Mouse (Mus musculus) left cerebral cortex, postnatal 25 days (tissue): ENCODE results near the gene Hs6st1. TPM values are rescaled to one million over a fixed set of nuclear protein-coding genes. Genes with fewer than 3 reads are reported as not detected.
"Not testable (repeated sequence)": the region's sequence is repeated elsewhere in the genome, so short reads cannot be mapped to it uniquely, and the experiment has no call there.

Experiments
- DNase-seq, 2 experiments: peaks; one replicate each; pipeline ENCODE4 v3.0.0; 2022; ENCODE audit warnings: low spot score in 2 of 2, mixed read lengths in 1 of 2
- intact Hi-C: fragments of 180-260 bp; cut with DNase I; formaldehyde crosslinking; loops from one replicate; pipeline ENCODE4 v1.15.1; 2025
- total RNA-seq, 2 experiments: library from RNA; stranded (reverse); gene quantifications; 2 replicates each; pipeline ENCODE4 v1.2.3; 2021

Hs6st1 gene
- total RNA-seq: 10 to 100 TPM; 57.7 to 57.9 TPM

DNA sequence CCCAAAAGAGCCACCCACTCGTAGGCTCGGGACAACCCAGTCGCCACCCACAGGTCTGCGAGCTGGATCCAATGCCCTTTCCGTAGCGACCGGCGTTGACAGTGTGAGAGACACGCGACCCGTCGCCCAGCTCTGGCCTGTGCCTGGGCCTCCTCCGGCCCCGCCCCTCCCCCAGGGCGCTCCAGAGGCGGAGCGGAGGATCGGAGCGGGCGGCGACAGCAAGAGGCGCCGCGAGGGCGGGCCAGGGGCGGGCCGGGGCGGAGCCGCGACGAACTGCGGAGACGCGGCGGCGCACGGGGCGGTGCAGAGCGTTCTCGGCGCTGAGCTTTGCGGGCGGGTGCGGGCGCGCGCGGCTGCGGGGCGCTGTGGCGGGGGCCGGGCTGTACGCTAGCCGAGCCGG, at the start of gene Hs6st1:
Hs6st1 (plus strand) TSS at position 325 of the 400 bp plus-strand sequence.
- peak; percentile 93 to 94 for DNase-seq
- intact Hi-C loops: loop anchor here (1.0 to 10.0 kb wide), 4 partner anchors 67 to 309 kb away; no protein-coding TSS in a partner anchor

DNA sequence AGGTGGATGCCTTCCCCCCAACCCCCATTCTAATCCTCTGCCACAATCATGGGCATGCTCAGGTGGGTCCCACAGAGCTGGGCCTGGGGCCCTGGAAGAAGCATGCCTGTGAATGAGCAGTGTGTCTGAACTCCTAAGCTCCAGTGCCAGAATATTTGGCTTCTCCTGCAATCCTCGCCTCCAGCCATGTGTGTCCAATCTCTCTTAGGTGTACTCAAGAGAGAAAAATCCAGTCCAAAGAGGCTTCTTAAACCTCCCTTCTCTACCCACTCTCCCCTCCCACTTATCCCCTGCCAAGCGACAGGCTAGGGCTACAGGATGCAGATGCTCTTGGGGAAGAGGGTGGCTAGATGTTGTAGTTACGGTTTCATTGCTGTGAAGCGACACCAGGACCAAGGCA, 49.6 kb upstream of the Hs6st1 start:
- intact Hi-C loops: no loop called here

DNA sequence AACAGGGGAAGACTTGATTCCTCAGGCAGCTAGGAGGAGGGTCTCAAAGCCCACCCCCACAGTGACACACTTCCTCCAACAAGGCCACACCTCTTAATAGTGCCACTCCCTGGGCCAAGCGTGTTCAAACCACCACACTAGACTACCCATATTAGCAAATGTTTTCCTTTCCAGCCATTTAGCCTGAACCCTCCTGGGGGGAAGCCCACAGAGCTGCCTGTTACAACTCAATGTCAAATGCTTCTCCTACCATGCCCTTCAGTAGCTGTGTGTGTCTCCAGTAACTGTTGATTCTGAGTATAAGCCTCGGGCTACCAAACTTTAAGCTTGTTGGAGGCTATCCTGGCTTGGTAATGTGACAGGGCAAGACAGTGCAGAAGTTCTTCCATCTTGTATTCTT, 49.0 kb upstream of the Hs6st1 start:
- DNase-seq: no peak
- intact Hi-C loops: no loop called here

More for the DNA sequence above, 49.6 kb upstream of the Hs6st1 start:
- DNase-seq: peak in 1 of 2 experiments; percentile 11

DNA sequence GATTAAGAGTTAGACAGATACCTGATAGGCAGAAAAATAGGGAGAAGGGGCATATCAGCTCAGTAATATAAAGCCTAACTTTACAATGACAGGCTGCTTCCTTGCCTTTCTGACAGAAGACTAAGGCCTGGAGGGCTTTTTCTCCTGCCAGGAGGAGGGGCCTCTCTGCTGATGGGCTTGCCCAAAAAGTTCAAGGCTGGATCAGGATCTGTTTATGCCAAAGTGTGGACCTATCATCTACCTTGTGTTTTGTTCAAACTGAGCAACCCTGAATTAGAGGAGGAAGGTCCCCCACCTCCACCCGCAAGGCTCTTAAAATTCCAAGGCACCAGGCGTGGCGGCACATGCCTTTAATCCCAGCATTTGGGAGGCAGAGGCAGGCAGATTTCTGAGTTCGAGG, 47.9 kb upstream of the Hs6st1 start:
- intact Hi-C loops: no loop called here
- no peak for DNase-seq

DNA sequence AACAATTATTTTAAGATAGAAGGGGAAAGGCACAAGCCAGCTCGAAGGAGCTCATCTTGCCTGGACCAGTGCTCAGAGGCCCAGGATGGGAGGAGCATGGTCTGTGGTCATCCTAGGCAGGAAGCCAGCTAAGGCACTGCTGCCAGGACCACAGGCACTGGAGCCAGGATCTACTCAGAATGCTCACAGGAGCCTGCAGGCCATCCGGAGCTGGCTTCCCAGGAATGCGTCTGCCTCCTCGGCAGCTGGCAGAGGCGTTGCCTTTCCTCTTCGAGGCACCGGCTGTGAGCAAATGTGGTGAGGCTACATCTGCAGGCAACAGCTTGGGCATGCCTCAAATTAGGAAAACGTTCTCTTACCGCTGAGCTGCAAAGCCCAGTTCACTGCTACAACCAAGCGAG, 37.8 kb upstream of the Hs6st1 start:
- intact Hi-C loops: no loop called here
- DNase-seq: peak; percentile 52 to 85

DNA sequence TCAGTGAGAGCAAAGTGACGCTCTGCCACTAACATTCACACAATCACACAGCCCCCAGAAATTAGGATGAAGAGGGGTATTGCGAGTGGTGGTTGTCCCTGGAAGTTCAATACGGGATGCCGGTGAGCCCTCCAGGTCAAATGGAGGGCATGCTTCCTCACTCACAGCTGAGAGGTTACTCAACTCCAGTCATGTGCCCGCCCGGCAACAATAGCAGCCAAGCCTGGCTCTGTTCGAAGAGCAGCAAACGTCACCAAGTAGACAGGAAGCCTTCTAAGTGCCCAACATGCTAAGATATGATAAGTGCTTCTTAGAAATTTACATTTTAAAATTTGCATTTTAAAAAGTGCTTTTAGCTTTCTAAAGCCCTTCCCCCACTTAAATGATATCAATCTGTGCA, 29.4 kb upstream of the Hs6st1 start:
- intact Hi-C loops: no loop called here
- no peak for DNase-seq

DNA sequence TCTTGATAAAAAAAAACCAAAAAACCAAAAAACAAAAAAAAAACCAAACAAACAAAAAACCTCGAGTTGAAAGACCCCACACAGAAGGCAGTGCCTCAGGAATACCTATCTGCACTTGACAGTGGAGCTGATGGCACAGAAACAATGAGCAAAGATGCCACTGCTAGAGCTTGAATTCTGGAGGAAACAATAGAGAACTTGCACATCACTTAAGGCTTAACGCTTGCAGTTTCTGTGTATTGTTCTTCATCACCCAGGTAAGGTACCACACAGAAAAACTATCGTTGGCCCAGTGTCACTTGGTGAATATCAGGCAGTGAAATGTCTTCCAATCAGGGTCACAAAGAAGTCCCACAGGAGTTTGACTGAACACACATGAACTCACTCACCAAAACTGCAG, 26.1 kb upstream of the Hs6st1 start:
- no peak for DNase-seq
- intact Hi-C loops: no loop called here

DNA sequence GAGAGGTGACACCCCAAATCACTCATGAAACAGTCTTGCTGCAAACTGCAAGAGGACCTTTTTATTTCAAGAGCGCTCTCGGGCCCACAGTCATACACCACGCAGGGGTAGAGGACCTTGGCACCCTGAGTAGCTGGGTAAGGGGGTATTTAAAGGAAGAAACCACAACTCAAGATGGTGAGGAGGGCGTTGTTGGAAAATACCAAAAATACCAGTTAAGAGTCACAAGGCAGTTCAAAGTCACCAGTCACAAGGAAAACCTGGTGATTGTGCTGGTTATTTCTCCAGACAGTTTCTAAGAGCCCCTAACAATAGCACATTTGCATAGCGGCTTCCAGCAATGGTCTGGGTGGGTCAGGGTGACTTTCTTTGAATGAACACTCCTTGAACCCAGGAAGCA, 24.4 kb upstream of the Hs6st1 start:
- intact Hi-C loops: not testable (repeated sequence)

DNA sequence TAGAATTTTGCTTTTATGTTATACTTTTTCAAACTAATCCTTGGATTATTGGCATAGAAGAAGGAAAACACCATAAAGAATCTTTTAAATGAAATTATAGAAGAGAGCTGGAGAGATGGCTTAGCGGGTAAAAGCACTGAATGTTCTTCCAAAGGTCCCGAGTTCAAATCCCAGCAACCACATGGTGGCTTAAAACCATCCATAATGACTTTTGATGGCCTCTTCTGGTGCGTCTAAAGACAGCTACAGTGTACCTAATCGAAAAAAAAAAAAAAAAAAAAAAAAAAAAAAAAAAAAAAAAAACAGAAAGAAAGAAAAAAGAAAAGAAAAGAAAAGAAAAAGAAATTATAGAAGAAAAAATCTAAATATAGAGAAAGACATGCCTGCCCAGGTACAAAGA, 23.9 kb upstream of the Hs6st1 start:
- DNase-seq: no peak

More for the DNA sequence above, 24.4 kb upstream of the Hs6st1 start:
- DNase-seq: not testable (repeated sequence)

DNA sequence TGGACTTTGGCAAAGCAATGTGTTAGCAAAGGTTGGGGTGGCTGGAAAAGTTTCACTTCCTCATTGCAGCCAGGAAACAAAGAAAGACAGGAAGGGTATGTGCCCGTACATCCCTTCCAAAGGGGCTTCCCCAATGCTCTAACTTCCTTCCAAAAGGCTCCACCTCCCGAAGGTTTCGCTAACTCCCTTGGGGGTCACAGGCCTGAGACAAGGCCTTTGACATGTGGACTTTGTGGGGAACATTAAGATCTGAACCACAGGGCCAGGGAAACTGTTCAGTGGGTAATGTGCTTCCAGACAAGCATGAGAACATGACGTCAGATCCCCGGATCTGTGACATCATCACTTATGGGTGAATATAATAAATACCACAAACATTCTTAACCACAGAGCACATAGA, 15.5 kb upstream of the Hs6st1 start:
- intact Hi-C loops: no loop called here
- no peak for DNase-seq

More for the DNA sequence above, 23.9 kb upstream of the Hs6st1 start:
- intact Hi-C loops: no loop called here

DNA sequence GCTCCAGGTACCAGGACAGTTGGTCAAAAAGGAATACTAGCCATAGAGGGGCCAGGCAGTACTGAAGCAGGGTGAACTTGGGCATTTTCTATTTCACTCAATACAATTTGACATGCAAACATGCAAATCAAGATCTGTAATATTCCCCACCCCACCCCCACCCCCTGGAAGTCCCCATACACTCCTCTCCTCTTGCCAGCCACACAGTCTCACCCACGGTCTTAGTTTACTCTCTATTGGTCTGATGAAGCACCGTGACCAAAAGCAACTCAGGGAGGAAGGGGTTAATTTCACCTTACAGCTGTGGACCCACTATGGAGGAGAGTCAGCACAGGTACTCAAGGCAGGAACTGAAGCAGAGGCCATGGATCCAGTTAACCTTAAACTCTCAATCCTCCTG, 14.6 kb upstream of the Hs6st1 start:
- intact Hi-C loops: no loop called here

DNA sequence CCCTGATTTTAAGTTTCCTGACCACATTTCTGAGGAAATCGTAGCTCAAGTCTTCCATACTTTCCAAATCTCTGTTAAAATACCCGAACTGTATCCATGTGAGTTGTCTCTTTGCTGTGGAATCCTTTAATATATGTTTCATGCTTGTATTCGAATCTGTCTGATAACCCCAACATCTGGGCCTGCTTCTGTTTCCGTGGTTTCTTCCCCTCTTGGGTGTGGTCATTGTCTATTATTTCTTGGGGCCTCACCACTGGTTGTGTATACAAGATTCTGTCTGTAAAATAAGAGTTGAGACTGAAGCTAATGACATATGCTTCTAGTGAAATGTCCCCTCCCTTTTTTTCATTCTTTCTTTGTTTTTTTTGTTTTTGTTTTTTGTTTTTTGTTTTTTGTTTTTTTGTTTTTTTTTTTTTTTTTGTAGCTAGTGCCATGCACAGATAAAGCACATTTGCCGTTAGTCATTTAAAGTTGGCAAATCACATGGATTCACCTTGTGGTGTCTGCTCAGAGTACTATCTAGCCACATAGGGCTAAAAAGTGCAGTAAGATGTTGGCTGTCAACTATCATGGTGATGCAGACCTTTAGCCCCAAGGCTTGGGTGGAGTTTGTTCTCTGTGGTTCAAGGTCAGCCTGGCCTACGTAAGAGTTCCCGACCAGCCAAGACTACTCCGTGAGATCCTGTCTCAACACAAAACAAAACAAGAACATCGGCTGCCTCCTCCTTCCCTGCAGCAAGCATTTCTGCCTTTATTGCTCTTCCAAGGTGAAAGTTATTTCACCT, 13.8 kb upstream of the Hs6st1 start:
- intact Hi-C loops: no loop called here
- no peak for DNase-seq

More for the DNA sequence above, 14.6 kb upstream of the Hs6st1 start:
- DNase-seq: no peak

DNA sequence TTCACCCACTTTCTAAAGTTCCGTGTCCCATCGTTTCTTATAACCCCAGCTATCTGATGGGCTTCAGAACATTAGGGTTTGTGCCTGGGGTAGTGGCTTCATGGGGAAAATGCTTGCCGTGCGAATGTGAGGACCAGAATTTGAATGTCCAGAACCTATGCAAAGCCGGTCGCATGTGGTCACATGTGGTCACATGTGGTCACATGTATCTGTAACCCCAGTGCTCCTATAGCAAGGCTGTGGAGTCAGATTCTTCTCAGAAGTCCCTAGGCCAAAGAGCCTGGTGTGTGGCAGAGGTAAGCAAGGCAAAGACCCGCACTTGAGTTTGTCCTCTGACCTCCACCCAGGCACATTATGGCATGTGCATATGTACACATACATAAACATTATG, 13.2 kb upstream of the Hs6st1 start:
- no peak for DNase-seq
- intact Hi-C loops: no loop called here

DNA sequence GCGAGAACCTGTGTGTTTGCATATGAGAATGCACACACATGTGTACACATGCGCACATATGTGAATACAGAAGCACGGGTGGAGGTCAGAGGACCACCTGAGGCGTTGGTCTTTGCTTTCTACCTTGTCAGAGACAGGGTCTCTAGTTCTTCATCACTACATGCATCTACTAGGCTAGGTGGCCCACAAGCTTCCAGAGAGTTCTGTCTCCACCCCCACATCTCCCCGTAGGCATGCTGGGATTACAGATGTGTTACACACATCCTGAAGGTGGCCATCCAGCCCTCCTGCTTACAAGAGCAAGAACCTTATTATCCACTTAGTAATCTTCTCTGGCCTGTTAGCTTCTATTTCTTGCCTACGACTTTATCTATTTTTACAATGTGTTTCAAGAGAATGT, 8.8 kb upstream of the Hs6st1 start:
- no peak for DNase-seq
- intact Hi-C loops: no loop called here

DNA sequence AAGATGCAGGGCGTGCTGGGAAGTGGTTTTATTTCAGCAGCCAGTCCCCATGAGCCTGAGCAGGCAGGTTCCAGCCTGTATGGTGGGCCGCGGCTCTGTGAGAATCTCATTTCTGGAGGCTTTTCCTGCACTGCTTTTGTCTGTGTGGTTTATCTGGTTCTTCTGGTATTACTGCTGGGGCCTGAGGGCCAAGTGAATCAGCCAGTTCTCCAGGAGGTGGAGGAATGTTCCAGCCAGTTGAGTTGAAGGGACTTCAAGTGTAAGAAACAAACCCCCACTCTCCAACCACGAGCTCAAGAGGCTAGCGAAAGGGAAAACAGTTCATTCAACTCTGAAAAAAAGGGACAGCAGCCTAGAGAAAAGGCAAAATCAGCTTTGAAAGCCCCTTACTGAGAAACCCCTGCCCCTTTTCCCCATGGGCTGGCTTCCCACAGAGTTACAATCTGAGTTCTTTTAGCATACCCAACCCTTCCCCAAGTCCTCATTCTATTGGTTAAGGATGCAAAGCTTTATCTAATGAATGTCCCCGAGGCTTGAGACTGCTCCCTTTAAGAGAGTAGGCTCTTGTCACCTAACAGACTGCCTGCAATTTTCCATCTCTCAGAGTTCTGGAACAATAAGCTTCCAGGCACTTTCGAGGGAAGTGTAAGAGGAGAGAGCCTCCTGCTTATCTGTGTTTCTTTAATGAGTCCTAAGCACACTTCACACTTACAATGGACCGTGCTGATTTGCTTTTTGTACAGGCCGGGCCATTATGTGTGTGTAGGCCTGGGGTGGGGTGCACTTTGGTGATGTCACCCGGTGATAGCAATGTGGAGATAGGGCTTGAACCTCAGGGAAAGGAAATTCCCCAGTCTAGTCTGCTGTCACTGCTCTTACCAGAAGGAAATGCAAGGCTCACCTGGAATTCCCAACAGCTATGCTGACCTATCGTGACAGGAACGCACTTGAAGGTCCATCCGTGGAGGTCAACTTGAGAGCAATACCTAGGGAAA, 7.9 kb upstream of the Hs6st1 start:
- intact Hi-C loops: loop anchor here (10.0 kb wide), 1 partner anchor 195 kb away; no protein-coding TSS in a partner anchor
- DNase-seq: no peak

DNA sequence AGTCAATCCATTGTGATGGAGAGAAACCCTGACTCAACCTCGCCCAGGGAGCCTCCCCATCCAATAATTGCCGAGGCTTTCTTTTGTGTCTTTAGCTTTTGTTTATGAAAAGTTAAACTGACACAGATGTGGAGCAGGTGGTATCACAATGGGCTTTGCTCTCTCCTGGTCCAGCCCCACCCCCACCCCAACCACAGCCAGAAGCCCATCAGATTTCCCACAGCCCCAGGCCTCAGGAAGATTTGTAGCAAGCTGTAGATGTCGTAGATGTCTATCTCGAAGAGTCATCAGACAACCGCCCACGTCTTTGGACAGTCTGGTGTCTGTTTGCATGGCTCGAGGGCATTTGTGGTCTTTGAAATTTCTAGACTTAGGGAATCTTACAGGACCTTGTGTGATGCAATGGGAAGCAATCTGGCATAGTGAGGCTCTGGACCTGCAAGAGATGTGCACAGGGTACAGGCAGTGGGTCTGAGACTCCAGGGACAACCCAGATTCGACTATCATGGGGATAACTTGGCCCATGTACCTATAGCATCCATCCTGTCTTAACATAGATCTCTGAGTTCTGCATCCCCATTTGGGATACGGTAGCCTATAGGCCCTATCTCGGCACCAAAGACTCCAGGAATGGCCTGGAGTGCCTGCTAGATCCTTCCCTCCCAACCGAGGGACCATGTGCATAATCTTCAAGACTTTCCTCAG, 6.8 kb upstream of the Hs6st1 start:
- intact Hi-C loops: loop anchor here (10.0 kb wide), 1 partner anchor 193 kb away; no protein-coding TSS in a partner anchor
- no peak for DNase-seq

DNA sequence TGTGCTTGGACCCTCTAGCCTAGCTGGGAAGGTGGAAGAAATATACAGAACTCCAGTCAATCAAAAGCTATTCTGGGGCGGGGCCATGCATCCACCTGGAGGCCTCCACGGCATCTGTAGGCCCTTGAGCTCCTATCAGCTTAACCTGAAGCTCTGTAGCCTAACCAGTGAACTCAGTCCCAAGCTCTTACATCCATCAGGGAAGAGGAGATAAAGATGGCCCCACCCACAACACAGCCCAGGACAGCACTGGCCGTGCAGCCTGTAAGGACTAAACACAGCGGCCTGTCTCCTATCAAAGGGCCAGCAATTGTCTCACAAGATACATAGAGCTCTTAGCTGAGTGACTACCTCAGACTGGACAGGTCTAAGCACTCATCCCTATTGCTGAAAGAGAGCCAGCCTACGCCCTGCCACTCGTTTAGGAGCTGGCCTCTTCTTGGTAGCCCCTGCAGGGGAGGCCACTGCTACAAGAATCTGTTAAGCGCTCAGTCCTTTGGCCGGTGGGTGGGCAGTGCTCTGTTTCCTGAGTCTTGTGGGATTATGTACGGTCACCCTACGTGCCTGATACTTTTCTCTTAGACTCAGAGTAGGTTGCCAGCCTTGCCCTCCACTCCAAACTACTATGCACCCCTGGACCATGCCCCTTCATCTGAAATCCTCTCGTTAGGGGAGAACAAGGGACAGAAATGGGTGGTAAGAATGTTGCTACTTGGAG, 6.0 kb upstream of the Hs6st1 start:
- no peak for DNase-seq
- intact Hi-C loops: loop anchor here (10.0 kb wide), 1 partner anchor 193 kb away; no protein-coding TSS in a partner anchor

DNA sequence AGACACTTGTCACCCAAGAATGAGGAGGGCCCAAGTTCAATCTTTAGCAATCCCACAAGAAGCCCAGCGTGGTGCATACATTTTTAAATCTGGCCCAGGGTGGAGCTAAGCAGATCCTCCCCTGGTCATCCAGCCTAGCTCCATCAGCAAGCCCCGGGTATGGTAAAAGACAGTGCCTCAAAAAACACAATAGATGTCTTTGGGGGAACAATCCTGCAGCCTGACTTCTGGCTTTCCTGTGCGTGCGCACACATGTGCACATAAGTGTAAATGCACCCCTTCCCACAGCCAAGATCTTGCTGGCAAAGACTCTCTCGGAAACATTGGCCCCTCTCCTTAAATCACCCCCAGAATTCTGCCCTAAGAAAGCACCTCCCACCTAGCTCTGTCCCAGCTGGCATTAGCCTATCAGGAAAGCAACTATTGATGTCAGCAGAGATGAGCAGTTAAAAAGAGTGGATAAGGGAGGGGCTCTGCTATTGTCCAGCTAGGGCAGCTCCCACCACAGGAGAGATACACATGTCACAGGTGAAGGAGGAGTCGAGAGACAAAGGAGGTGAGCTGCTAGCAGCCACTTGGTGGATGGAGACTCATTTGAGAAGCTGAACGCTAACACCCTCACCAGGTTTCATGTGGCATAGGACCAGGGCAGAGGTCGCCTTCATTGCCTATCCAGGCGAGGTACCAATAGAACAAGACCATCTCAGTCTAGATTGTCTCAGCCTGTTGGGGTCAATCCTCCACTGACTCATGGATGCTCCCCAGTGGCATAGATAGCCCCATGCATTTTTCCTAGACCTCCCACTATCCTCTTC, 5.2 kb upstream of the Hs6st1 start:
- intact Hi-C loops: loop anchor here (10.0 kb wide), 1 partner anchor 192 kb away; no protein-coding TSS in a partner anchor
- no peak for DNase-seq
